Mouse (Mus musculus): Measurements from ENCODE around the gene Cnmd. TPM values are rescaled to one million over a fixed set of nuclear protein-coding genes. Genes with fewer than 3 reads are reported as not detected.
A peak's percentile ranks its signal among the peaks of the same experiment; 100 is the strongest.

Gene Cnmd
- polyA plus RNA-seq, 1 experiment from 2014 or later, result 1.2 TPM

DNA sequence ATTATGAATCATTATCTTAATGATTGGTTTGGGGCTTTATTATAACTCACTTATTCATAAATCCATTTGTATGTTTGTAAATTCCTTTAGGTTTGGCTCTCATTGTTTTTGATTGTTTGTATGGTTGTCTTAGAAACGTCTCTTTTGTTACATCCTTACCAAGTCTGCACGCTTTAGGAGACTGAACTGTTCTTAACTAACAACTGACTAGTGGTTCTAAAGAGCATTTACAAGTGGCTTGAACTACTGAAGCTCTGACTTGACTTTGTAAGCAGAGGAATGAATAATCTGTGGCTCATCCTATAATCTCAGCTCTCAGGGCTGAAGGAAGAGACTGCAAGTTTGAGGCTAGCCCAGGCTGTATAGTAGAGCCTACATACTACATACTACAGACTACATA is 70.4 kb downstream of the Cnmd start:
- Histone ChIP-seq H3K4me2 (replicated peaks) (no peak overlapping the region), H3K9ac (replicated peaks) (no peak overlapping the region), H3K4me3 (replicated peaks) (no peak overlapping the region), H3K27ac (no peak overlapping the region), H3K27me3 (no peaks in the 10 kb centered on the region), H3K4me1 (replicated peaks) (peaks cover 25% of the 10 kb centered on the region), H3K9me3 (no peaks in the 10 kb centered on the region), H3K36me3 (peaks cover 18% of the 10 kb centered on the region)
- 85% methylated on average over 2 of the region's 2 CpGs for WGBS
- no peak for ATAC-seq

DNA sequence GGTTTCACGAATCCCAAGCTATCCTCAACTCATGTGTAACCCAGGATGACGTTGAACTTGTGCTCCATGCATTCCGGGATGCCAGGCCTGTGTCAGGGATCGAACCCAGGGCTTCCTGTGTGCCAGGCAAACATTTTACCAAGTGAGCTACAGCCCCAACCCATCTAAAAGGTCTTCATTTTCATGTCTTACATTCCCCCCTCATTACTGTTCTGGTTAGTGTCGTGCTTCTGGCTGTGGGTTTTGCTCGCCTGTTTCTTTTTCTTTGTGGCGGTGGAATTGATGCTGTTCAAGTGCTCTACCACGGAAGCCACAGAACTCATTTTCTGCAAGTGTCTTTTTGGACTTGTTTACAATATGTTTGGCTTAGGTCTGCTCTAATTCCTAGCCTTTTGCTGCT is 71.1 kb downstream of the Cnmd start:
- Histone ChIP-seq H3K9ac (replicated peaks) (no peak overlapping the region), H3K4me1 (replicated peaks) (peaks cover 28% of the 10 kb centered on the region), H3K9me3 (no peaks in the 10 kb centered on the region), H3K4me2 (replicated peaks) (no peak overlapping the region), H3K27me3 (no peaks in the 10 kb centered on the region), H3K36me3 (peaks cover 12% of the 10 kb centered on the region; the same call in 1 of the 2 replicates), H3K27ac (no peak overlapping the region), H3K4me3 (replicated peaks) (no peak overlapping the region)
- 98% methylated on average over 8 of the region's 8 CpGs for WGBS
- ATAC-seq, result no peak

DNA sequence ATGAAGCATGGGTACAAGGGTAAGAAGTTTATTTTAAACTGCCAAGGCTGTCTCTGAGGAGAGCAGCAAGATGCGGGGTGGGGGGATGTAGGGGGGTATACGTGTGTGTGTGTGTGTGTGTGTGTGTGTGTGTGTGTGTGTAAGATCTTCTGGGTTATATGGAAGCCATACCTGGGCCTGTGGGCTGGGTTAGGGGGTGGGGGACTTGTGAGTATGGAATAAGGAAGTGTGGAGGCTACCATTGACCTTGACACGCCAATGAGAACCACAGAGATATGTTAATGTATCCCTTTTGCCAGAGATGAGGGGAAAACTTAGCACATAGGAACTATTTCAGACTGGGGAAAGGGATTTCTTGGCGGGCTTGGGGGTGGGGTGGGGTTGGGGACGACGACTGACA is 72.6 kb downstream of the Cnmd start:
- peaks cover 28% of the 10 kb centered on the region for H3K4me1 ChIP-seq (replicated peaks)
- H3K4me2 ChIP-seq (replicated peaks), result no peak overlapping the region; the same call in 1 of the 2 replicates
- H3K9me3 ChIP-seq, result no peaks in the 10 kb centered on the region
- no peaks in the 10 kb centered on the region for H3K27me3 ChIP-seq
- 0 out of 2 replicates have a peak, but pooled peaks cover 9% of the 10 kb centered on the region for H3K36me3 ChIP-seq
- H3K4me3 ChIP-seq (replicated peaks), result no peak overlapping the region
- 96% methylated on average over 6 of the region's 6 CpGs for WGBS
- no peak for ATAC-seq
- H3K27ac ChIP-seq, result no peak overlapping the region
- H3K9ac ChIP-seq (replicated peaks), result no peak overlapping the region

DNA sequence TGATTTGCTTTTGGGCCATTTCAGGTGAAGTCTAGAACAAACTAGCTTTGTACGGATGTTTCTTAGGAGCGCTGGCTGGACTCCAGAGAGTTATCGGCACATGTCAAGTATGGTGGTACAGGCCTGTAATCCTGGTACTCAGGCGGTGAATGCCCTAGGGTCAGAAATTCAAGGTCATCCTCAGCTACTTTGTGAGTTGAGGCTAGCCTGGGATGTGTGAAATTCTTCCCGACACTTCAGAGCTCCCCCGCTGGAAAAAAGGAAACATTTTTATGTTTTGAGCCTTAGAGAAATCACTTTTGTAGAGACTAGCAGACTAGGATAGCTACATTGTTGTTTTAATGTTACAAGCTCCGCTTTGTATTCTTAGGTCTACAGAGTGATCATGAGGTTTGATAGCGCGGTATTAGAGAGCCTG is 73.4 kb downstream of the Cnmd start:
- Histone ChIP-seq H3K27ac (no peak overlapping the region), H3K4me2 (replicated peaks) (peak overlapping the region; percentile 88)
- 89% methylated on average over 9 of the region's 9 CpGs for WGBS

DNA sequence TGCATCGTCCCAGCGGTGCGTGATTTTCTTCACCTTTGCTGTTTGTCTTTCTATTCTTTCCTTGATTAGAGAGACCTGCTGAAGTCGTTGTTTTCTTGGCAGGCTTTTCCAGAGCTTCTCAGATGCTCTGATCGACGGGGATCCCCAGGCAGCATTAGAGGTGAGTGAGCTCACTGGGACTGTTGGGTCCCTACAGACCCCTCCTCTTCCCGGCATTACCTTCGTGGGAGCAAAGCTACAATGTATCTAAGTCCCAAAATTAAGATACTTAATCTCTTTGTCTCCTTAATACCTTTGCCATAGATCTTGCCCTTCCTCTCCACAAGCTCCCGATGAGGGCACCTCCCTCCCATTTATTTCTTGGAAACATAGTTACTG is 74.1 kb downstream of the Cnmd start:
- Histone ChIP-seq H3K27me3 (no peaks in the 10 kb centered on the region), H3K4me3 (replicated peaks) (peak overlapping the region; percentile 69), H3K27ac (peak overlapping the region; percentile 95), H3K9ac (replicated peaks) (peak overlapping the region; percentile 80), H3K36me3 (0 out of 2 replicates have a peak, but pooled peaks cover 9% of the 10 kb centered on the region), H3K9me3 (no peaks in the 10 kb centered on the region), H3K4me1 (replicated peaks) (peaks cover 28% of the 10 kb centered on the region), H3K4me2 (replicated peaks) (peak overlapping the region; percentile 88)
- peak; percentile 54 for ATAC-seq
- WGBS, result 2% methylated on average over 9 of the region's 9 CpGs

More for the DNA sequence above, 73.4 kb downstream of the Cnmd start:
- Histone ChIP-seq H3K27me3 (no peaks in the 10 kb centered on the region), H3K4me1 (replicated peaks) (peaks cover 28% of the 10 kb centered on the region), H3K9me3 (no peaks in the 10 kb centered on the region), H3K36me3 (0 out of 2 replicates have a peak, but pooled peaks cover 9% of the 10 kb centered on the region), H3K4me3 (replicated peaks) (peak overlapping the region; percentile 69), H3K9ac (replicated peaks) (peak overlapping the region; percentile 80)
- no peak for ATAC-seq

Other genes with a start within 250 kb of the Cnmd start
- gene Kbtbd7, start 235.7 kb downstream of the Cnmd start, polyA plus RNA-seq (2015; fragmentation: Nextera tagmentation; extraction: Ambion mirVana), result 18.1 TPM in 2 replicates
- 1.8 and 2.3 TPM in 2 replicates for gene Kbtbd6, start 210.3 kb downstream of the Cnmd start, polyA plus RNA-seq (2015; fragmentation: Nextera tagmentation; extraction: Ambion mirVana)
- gene Elf1, start 181.0 kb downstream of the Cnmd start, polyA plus RNA-seq (2015; fragmentation: Nextera tagmentation; extraction: Ambion mirVana), result 3.0 and 4.1 TPM in 2 replicates
- gene Wbp4, start 180.7 kb downstream of the Cnmd start, polyA plus RNA-seq (2015; fragmentation: Nextera tagmentation; extraction: Ambion mirVana), result 48.4 and 49.7 TPM in 2 replicates
- 130 and 135 TPM in 2 replicates for gene Sugt1, start 74.5 kb downstream of the Cnmd start, polyA plus RNA-seq (2015; fragmentation: Nextera tagmentation; extraction: Ambion mirVana)
- gene Pcdh8, start 109.1 kb upstream of the Cnmd start, polyA plus RNA-seq (2015; fragmentation: Nextera tagmentation; extraction: Ambion mirVana), result 39.3 and 52.7 TPM in 2 replicates

Measured in midbrain, embryonic 13.5 days (tissue).